Mouse (Mus musculus): ENCODE measurements around the gene Pex12.

DNA sequence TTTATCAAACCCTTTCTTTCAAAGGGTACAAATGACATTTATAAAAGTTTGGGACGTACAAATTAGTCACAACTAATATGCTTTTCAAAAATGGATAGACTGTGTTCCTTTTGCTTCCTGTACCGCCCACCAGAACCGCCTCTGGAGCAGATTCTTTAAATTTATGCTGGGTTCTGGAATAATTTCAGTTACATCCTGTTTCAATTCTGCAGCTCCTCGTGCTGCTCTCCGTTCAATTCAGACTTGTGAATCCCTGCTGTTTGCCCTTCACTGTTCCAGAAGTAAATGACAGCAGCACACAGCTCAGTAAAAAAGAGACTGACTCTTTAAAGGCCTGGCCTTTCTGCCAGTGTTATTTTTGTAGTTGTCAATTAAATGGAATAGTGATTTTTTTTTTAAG lies 10.1 kb upstream of the Pex12 start:
- TF ChIP-seq POLR2AphosphoS2 (IDR thresholded peaks at IDR 0.05; ENCODE audit: low read length) (no peak), POLR2A (IDR thresholded peaks at IDR 0.05; ENCODE audit: control insufficient read depth in 1 of 2, insufficient read depth in 1 of 2, low read depth in 1 of 2, low read length in 2 of 2, poor library complexity in 1 of 2) (no peak), CHD2 (IDR thresholded peaks at IDR 0.05; ENCODE audit: low read length) (no peak), ZMIZ1 (IDR thresholded peaks at IDR 0.05; ENCODE audit: low read depth, low read length) (no peak)
